Mouse (Mus musculus): ENCODE data around the gene Nfatc2ip. TPM values are rescaled to one million over a fixed set of nuclear protein-coding genes. Genes with fewer than 3 reads are reported as not detected.

Gene Nfatc2ip
- polyA plus RNA-seq (2014; fragmentation: Nextera tagmentation; extraction: Ambion mirVana), result 1.6 and 1.8 TPM in 2 replicates

DNA sequence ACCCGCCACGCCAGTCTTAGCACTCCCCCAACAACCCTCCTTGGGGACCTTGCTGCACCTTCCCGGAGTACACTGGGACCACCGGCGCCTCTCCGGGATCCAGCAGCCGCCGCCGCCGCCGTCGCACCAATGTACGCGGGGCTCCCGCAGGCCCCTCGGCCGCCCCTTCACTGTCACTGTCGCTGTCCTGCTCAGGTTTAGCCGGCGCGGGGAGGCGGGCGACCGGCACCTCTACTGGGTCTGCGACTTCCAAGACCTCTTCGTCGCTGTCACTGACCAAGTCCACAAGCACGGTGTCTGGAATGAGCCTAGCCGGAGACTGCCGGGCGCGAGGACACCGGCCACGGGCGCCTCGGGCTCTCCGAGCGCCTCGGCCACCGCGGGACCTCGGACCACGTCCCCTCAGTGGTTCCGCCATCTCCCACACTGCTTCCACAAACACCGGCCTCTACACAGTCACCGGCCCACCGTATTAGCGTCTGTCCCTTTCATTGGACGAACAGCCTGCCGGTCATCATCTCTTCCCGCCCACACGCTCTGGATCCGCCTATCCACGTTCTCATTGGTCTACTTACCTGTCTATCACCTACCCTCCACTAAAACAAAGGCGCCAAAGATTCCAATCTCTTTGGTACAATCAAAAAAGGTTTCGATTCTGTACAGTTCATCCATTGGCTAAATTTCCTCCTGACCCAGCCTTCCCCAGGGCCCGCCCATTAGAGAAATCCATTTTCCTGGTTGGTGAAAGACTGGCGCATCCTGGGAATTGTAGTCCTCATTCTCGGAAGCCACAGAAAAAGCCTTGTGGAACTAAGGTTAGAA is at the start of gene Nfatc2ip:
Gene Nfatc2ip, minus strand, starts transcription at position 440 of the 822 bp plus-strand sequence.
- ATAC-seq (replicated peaks; ENCODE audit: insufficient number of reproducible peaks, low FRiP score, low TSS enrichment), result peak; percentile 99
- Histone ChIP-seq H3K9me3 (replicated peaks; ENCODE audit: control insufficient read depth, low read length) (no peaks in the 10 kb centered on the region), H3K27me3 (ENCODE audit: control insufficient read depth, insufficient read depth, low read length) (no peaks in the 10 kb centered on the region), H3K27ac (ENCODE audit: low read depth, low read length) (no peak within 1 kb of the TSS), H3K4me3 (ENCODE audit: low read depth, low read length) (peak within 1 kb of the TSS; percentile 74), H3K36me3 (ENCODE audit: control insufficient read depth, insufficient read depth, low read length) (no peaks in the 10 kb centered on the region), H3K4me1 (ENCODE audit: control insufficient read depth, insufficient read depth, low read length) (0 out of 2 replicates have a peak, but pooled peaks cover 3% of the 10 kb centered on the region), H3K9ac (ENCODE audit: low read depth, low read length) (peak within 1 kb of the TSS; percentile 75), H3K4me2 (peak within 1 kb of the TSS; percentile 77)
- under 1% methylated on average over 59 of the region's 59 CpGs for WGBS (ENCODE audit: insufficient replicate concordance)

GRCm38 (mm10) chr7:126446217-126446616 is 49.7 kb upstream of the Nfatc2ip start:
- Histone ChIP-seq H3K4me2 (no peak overlapping the region), H3K27me3 (ENCODE audit: control insufficient read depth, insufficient read depth, low read length) (no peaks in the 10 kb centered on the region), H3K9me3 (replicated peaks; ENCODE audit: control insufficient read depth, low read length) (no peaks in the 10 kb centered on the region), H3K27ac (ENCODE audit: low read depth, low read length) (no peak overlapping the region), H3K9ac (ENCODE audit: low read depth, low read length) (no peak overlapping the region), H3K4me3 (ENCODE audit: low read depth, low read length) (no peak overlapping the region), H3K4me1 (ENCODE audit: control insufficient read depth, insufficient read depth, low read length) (no peaks in the 10 kb centered on the region), H3K36me3 (ENCODE audit: control insufficient read depth, insufficient read depth, low read length) (peaks cover 24% of the 10 kb centered on the region)
- no peak for ATAC-seq (replicated peaks; ENCODE audit: insufficient number of reproducible peaks, low FRiP score, low TSS enrichment)
- WGBS (ENCODE audit: insufficient replicate concordance), result 82% methylated on average over 21 of the region's 21 CpGs

GRCm38 (mm10) chr7:126445104-126445815 is 48.7 kb upstream of the Nfatc2ip start:
- Histone ChIP-seq H3K27ac (ENCODE audit: low read depth, low read length) (no peak overlapping the region), H3K4me3 (ENCODE audit: low read depth, low read length) (no peak overlapping the region), H3K36me3 (ENCODE audit: control insufficient read depth, insufficient read depth, low read length) (peaks cover 24% of the 10 kb centered on the region), H3K4me2 (no peak overlapping the region), H3K9me3 (replicated peaks; ENCODE audit: control insufficient read depth, low read length) (no peaks in the 10 kb centered on the region), H3K4me1 (ENCODE audit: control insufficient read depth, insufficient read depth, low read length) (no peaks in the 10 kb centered on the region), H3K9ac (ENCODE audit: low read depth, low read length) (no peak overlapping the region), H3K27me3 (ENCODE audit: control insufficient read depth, insufficient read depth, low read length) (no peaks in the 10 kb centered on the region)
- no peak for ATAC-seq (replicated peaks; ENCODE audit: insufficient number of reproducible peaks, low FRiP score, low TSS enrichment)
- WGBS (ENCODE audit: insufficient replicate concordance), result 90% methylated on average over 15 of the region's 15 CpGs

GRCm38 (mm10) chr7:126444536-126444935 is 48.0 kb upstream of the Nfatc2ip start:
- no peak overlapping the region for H3K4me2 ChIP-seq
- H3K27ac ChIP-seq (ENCODE audit: low read depth, low read length), result no peak overlapping the region
- H3K36me3 ChIP-seq (ENCODE audit: control insufficient read depth, insufficient read depth, low read length), result peaks cover 24% of the 10 kb centered on the region
- no peaks in the 10 kb centered on the region for H3K9me3 ChIP-seq (replicated peaks; ENCODE audit: control insufficient read depth, low read length)
- H3K9ac ChIP-seq (ENCODE audit: low read depth, low read length), result no peak overlapping the region
- no peak overlapping the region for H3K4me3 ChIP-seq (ENCODE audit: low read depth, low read length)
- no peaks in the 10 kb centered on the region for H3K27me3 ChIP-seq (ENCODE audit: control insufficient read depth, insufficient read depth, low read length)
- ATAC-seq (replicated peaks; ENCODE audit: insufficient number of reproducible peaks, low FRiP score, low TSS enrichment), result 0 out of 2 replicates have a peak, but pooled peaks have one; percentile 24
- 88% methylated on average over 9 of the region's 9 CpGs for WGBS (ENCODE audit: insufficient replicate concordance)
- no peaks in the 10 kb centered on the region for H3K4me1 ChIP-seq (ENCODE audit: control insufficient read depth, insufficient read depth, low read length)

GRCm38 (mm10) chr7:126443997-126444396 is 47.5 kb upstream of the Nfatc2ip start:
- no peak overlapping the region for H3K27ac ChIP-seq (ENCODE audit: low read depth, low read length)
- H3K9me3 ChIP-seq (replicated peaks; ENCODE audit: control insufficient read depth, low read length), result no peaks in the 10 kb centered on the region
- H3K27me3 ChIP-seq (ENCODE audit: control insufficient read depth, insufficient read depth, low read length), result no peaks in the 10 kb centered on the region
- H3K9ac ChIP-seq (ENCODE audit: low read depth, low read length), result no peak overlapping the region
- H3K36me3 ChIP-seq (ENCODE audit: control insufficient read depth, insufficient read depth, low read length), result peaks cover 24% of the 10 kb centered on the region
- H3K4me2 ChIP-seq, result no peak overlapping the region
- H3K4me3 ChIP-seq (ENCODE audit: low read depth, low read length), result no peak overlapping the region
- ATAC-seq (replicated peaks; ENCODE audit: insufficient number of reproducible peaks, low FRiP score, low TSS enrichment), result no peak
- H3K4me1 ChIP-seq (ENCODE audit: control insufficient read depth, insufficient read depth, low read length), result no peaks in the 10 kb centered on the region
- WGBS (ENCODE audit: insufficient replicate concordance), result 88% methylated on average over 10 of the region's 10 CpGs

GRCm38 (mm10) chr7:126440134-126440533 is 43.6 kb upstream of the Nfatc2ip start:
- no peak overlapping the region for H3K4me2 ChIP-seq
- no peak for ATAC-seq (replicated peaks; ENCODE audit: insufficient number of reproducible peaks, low FRiP score, low TSS enrichment)
- peaks cover 8% of the 10 kb centered on the region for H3K36me3 ChIP-seq (ENCODE audit: control insufficient read depth, insufficient read depth, low read length)
- H3K9me3 ChIP-seq (replicated peaks; ENCODE audit: control insufficient read depth, low read length), result no peaks in the 10 kb centered on the region
- H3K4me1 ChIP-seq (ENCODE audit: control insufficient read depth, insufficient read depth, low read length), result no peaks in the 10 kb centered on the region
- no peak overlapping the region for H3K4me3 ChIP-seq (ENCODE audit: low read depth, low read length)
- WGBS (ENCODE audit: insufficient replicate concordance), result 81% methylated on average over 9 of the region's 9 CpGs
- no peaks in the 10 kb centered on the region for H3K27me3 ChIP-seq (ENCODE audit: control insufficient read depth, insufficient read depth, low read length)
- H3K27ac ChIP-seq (ENCODE audit: low read depth, low read length), result no peak overlapping the region
- H3K9ac ChIP-seq (ENCODE audit: low read depth, low read length), result no peak overlapping the region

DNA sequence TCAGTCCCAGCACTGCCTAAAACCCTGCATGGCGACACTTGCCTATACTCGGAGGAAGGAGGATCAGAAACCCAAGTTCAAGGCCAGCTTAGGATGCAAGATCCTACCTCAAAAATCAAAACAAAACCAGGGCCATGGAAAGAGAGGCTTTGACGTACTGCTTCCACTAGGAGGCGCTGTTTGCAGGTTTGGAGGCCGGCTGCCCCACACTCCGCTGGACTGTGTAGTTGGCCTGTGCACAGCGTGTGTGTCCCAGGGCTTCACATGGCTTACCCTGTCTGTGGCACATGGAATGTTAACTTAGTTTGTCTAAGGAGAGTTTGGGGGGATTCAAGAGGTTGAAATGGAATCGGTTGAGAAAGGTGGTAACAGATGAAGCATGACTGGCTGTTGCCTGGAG is 40.3 kb upstream of the Nfatc2ip start:
- WGBS (ENCODE audit: insufficient replicate concordance), result 17% methylated on average over 8 of the region's 8 CpGs
- Histone ChIP-seq H3K9ac (ENCODE audit: low read depth, low read length) (no peak overlapping the region), H3K27ac (ENCODE audit: low read depth, low read length) (no peak overlapping the region), H3K4me2 (no peak overlapping the region), H3K9me3 (replicated peaks; ENCODE audit: control insufficient read depth, low read length) (no peaks in the 10 kb centered on the region), H3K36me3 (ENCODE audit: control insufficient read depth, insufficient read depth, low read length) (no peaks in the 10 kb centered on the region), H3K4me1 (ENCODE audit: control insufficient read depth, insufficient read depth, low read length) (no peaks in the 10 kb centered on the region), H3K4me3 (ENCODE audit: low read depth, low read length) (no peak overlapping the region), H3K27me3 (ENCODE audit: control insufficient read depth, insufficient read depth, low read length) (no peaks in the 10 kb centered on the region)
- ATAC-seq (replicated peaks; ENCODE audit: insufficient number of reproducible peaks, low FRiP score, low TSS enrichment), result peak; percentile 60; the same call in 1 of the 2 replicates

DNA sequence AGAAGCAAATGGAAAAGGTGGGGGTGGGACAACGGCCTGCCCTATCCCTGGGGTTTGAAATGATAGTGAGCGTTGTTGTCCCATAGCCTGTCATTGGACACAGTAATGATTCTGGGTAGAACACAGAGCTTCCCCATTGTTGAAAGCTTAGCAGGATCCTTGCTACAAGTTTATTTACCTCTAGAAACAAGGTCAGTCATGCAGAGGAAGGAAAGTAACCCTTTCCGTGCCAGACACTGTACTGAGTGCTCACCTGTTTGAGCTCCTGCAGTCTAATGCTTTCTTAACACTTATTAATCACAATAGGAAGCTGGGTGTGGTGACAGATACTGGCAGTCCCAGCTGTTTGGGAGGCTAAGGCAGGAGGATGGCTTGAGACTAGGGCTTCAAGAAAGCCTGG is 39.3 kb upstream of the Nfatc2ip start:
- no peaks in the 10 kb centered on the region for H3K36me3 ChIP-seq (ENCODE audit: control insufficient read depth, insufficient read depth, low read length)
- no peaks in the 10 kb centered on the region for H3K4me1 ChIP-seq (ENCODE audit: control insufficient read depth, insufficient read depth, low read length)
- 79% methylated on average over 3 of the region's 3 CpGs for WGBS (ENCODE audit: insufficient replicate concordance)
- no peak for ATAC-seq (replicated peaks; ENCODE audit: insufficient number of reproducible peaks, low FRiP score, low TSS enrichment)
- no peaks in the 10 kb centered on the region for H3K9me3 ChIP-seq (replicated peaks; ENCODE audit: control insufficient read depth, low read length)
- H3K27me3 ChIP-seq (ENCODE audit: control insufficient read depth, insufficient read depth, low read length), result no peaks in the 10 kb centered on the region
- no peak overlapping the region for H3K4me3 ChIP-seq (ENCODE audit: low read depth, low read length)
- H3K27ac ChIP-seq (ENCODE audit: low read depth, low read length), result no peak overlapping the region
- H3K9ac ChIP-seq (ENCODE audit: low read depth, low read length), result no peak overlapping the region
- no peak overlapping the region for H3K4me2 ChIP-seq
